Mouse (Mus musculus) urinary bladder, postnatal 4 days (tissue): ENCODE data around the gene Pomt2.
"Not testable (repeated sequence)": the region's sequence is repeated elsewhere in the genome, so short reads cannot be mapped to it uniquely, and the experiment has no call there.

Source experiments
- DNase-seq, 2 experiments: peaks; one replicate each; pipeline ENCODE4 v3.0.0; 2021 to 2022; ENCODE audit warnings: low spot score in 2 of 2

Pomt2 gene

DNA sequence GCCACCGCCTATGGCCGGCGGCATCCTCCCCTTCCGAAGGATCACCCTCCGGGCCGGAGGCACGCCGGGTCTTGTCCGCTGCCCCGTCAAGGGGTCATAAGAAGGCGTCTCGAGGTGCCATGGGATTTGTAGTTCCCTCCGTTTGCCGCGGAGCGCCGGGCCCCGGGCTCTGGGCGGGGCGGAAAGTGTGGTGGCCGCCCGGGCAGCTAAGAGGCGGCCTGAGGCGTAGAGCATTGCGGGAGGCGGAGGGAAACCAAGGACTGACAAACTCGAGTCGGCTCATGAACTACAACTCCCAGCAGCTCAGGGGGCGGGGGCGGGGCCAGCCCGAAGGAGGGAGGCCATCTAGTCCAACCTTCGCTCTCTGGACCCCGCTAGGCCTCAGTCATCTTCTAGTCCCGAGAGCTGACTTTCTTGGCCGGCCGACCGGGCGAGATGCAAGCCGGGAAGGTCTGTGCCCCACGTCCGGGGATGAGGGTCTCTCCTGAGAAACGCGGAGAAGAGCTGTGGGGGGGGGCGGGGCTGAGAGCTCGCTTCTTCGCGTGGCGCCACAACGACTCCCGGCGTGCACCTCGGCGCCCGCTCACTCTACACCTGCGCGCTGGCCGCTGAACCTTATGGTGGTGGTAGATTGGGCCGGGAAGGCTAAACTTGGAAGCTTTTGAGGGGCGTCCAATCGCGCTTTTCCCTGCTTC, at the start of gene Pomt2:
Pomt2 (minus strand) TSS at position 574 of the 695 bp plus-strand sequence.
- DNase-seq, result peak; percentile 92 to 95

DNA sequence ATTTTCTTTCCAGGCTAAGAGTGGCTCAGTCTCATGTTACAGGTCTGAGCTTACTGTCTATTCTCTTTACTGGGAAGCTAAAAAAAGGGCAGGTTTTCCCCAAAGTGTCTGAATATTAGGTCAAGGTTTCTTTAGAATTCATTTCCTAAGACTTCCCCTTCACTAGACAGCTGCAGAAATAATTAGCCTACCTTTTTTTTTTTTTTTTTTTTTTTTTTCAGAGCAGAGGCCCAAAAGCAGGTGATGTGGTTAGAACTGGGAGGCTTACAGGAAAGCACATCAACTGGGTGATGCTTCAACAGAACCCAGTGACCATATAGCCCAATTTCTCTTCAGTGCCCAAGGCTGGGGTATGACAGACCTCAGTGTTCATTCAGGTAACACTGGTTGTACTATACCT, 48.5 kb upstream of the Pomt2 start:
- DNase-seq, result no peak

DNA sequence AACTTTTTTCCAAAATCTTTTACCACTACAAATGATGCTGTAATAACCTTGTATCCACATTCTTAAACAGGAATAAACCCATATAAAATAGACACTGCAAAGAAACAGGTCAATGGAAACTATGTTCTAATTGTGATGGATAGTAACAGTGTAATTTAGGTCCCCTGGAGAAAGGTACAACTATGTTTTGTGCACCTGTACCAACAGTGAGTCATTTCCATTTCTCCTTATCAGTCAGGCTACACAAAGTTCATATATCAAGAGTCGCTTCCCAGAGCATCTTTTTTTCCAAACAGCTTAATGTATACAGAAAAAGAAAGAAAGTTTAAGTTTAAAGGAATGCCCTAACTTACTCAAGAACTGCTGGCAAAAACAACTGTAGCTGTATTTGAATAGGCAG, 47.3 kb upstream of the Pomt2 start:
- no peak for DNase-seq

DNA sequence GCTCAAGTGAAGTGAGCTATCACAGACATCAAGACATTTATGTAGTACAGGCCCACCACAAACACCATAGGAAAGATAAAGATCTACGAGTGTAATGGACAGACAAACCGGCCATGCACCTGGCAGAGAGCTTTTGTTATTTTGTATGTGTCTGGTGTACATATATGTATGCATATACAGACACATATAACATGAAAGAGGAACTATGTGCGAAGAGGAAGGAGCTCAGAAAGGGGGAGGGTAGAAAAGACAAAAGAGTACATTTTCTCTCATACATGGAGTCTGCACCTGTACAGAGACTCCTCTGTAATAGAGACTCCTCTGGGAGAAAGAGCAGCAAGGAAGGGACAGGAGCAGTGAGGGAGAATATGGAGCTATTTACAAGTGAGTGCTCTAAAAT, 45.2 kb upstream of the Pomt2 start:
- DNase-seq, result no peak

DNA sequence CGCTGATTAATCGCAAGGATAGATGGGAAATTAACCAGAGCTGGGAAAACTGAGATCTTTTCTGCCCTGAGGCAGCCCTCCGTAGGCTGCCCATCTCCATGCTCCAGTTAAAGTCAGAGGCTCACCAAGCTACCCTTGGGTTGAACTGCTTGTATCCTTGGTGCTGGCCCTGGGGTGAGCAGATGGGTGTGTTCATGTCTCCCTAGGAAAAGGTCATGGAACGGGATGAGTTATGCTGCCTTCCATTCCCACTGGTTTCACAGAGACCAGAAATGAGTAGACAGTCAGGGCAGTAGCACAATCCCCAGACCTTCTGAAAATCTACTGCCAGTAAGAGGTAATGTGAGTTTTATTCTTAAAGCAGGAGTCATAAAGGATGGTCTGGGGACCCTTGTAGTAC, 29.9 kb upstream of the Pomt2 start:
- no peak for DNase-seq

DNA sequence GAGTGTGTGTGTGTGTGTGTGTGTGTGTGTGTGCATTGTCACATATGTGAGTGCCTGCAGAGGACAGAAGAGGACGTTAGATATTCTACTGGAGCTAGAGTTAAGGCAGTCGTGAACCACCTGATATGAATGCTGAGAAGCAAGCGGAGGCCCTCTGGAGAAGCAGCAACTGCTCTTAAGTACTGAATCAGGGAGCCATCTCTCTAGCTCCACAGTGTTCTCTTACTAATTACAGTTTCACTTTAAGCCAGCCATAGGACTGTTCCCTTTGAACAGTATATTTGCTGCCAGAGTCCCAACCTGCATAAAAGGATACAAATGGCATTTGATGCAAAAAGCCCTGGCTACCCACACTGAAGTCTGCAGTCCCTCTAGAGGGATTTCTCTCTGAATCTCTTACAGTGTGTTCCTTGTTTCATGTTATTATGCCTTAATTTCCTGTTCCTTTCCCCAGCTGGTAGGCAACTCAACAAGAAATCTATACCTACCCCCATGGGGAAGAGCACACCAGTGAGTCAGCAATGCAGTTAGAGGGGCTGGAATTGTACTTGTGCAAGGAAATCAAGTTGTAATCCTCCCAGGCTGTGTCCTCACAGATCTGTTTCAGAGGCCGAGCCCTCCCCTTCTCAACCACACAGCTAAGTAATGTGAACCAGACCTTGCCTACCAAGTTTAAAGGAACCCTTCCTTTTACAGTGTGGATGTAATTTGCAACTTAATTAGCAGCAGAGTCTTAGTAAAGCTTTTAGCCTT, 27.6 kb upstream of the Pomt2 start:
- DNase-seq, result no peak

DNA sequence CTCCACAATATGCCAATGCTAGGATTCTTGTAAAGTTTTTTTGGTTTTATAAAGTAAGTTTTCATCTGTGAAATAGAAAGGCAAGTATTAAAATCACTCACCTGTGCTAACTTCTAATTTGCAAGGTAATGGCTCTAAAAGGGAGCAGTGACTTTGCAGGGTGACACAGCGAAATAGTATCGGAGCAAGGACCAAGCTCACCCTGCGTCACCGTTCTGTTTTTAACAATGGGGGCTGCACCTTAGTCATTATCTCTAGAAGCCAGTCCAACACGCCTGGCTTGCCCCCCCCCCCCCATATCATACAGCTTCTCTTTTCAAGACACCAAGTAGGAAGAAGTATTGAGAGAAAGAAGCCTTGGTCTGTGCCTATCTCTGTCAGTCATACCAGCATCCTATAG, 13.0 kb upstream of the Pomt2 start:
- DNase-seq, result no peak

DNA sequence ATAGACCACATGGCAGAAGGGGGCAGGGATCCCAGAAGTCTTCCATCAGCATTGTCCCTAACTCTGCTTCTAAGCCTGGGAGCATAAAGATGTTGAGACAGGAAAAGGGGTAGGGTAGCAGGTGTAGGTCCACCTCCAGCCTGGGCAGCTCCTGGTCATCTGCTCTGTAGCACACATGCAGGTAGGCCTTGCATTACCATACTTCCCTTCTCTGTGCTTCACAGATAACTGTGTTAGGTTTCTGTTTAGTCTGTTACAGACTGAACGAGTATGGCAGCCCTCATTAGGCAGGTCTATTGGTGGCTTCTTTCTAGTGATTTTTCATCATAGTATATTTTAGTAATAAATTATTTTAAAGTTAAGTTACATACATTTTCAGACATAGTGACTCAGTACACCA, 12.5 kb upstream of the Pomt2 start:
- DNase-seq, result no peak

DNA sequence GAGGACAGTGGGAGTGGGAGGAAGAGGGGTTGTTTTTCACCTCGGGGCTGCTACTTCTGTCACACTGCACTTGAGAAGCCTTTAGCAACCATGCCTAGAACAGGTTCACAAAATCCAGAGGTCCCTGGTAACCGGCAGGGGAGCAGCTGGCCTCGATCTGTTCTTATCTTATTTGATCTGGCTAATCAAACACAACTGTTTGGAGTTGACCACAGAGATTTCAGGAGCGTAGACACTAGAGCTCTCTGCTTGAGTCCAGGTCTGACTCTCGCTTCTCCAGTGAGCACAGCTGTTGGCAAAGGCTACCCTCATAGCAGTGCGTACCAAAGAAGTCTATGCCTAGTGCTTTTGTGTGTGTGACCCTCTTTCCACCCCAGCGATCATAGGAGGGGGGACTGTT, 10.3 kb upstream of the Pomt2 start:
- no peak for DNase-seq

DNA sequence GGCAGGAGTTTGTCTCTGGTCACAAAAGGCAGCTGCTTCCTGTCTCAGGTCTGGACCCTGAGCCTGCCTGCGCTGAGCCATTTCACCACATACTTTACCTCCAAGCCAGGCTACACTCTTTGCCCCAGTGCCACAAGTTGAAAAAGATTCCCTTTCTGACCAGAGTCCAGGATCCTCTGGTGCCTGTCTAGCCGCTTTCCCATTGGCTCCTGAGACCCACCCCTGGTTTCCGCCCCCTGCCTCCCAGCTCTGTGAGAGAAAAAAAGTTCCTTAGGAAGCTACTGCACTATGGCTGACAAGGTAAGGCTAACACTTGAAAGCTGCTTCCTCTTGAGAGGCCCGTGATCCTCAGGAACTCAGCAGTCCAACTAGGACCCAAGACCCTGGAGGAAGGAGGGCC, 9.6 kb upstream of the Pomt2 start:
- DNase-seq, result no peak

DNA sequence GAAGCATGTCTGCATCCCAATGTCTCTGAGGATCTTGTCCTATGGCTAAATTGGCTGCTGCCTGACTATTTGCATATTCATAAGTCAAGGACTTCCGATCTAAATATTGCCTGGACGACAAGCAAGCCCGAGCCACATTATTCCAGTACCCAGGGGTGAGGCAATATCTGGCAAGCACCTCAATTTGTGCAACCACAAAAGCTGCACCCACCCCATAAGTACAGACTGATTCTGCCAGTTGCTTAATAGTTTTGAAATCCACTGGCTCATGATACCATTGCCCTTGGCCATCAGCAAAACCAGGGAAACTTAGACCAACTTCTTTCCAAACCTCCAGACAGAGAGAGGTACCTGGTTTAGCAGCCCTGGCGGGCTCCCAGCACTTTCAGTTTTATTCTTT, 6.7 kb upstream of the Pomt2 start:
- not testable (repeated sequence) for DNase-seq

DNA sequence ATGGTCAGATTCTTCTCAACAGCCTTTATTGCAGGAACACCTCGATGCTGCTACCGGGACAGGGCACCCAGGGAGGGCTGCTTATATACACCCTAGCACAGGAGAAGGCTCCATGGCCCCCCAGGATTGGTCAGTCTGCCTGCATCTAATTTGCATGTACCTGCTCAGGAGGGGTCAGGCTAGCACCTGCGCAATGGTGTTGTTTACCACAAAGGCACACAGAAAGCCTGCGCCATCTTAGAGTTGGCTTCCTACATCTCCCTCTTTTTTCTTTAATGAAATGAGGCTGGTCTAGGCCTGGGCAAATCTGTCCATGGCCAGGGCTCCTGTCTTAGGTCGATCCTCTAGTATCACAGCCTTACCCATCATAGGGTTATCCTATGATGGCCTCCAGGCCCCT, 1.7 kb upstream of the Pomt2 start:
- DNase-seq, result no peak

DNA sequence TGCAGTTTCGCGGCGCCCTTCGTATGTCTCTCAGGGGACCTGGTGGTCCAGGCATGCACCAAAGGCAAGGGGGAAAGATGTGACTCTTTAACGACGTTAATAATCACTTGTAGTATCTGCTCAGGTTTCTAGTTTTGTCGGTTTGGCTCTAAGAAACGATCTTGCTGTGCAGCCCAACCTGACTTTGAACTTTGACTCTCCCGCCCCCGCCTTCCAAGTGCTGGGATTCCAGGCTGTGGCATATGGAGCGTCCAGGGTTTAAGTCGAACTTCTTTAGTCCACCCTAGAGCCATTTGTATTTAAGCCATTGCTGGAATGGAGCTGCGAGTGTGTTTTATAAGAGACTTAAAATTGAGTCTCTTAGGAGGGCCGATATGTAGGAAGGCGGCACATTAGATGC, 368 bp upstream of the Pomt2 start:
- no peak for DNase-seq

DNA sequence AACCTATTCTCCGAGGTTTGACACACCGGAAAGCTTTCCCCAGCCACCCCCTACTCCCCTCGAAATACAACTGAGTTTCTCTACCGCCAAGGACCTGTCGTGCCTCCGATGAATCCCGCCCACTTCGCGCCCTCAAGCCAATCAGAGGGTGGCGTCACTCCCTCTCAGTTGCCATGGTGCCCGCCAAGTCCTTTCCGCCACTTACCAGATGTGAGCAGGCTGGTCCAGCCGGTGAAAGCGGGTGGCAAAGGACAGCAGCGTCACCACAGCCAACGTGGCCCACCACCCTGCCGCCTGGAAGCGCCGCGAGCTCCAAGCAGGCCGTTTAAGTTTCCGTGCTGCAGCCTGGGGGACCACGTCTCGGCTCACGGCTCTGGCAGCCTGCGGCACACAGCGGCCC, 802 bp downstream of the Pomt2 start, which contains the start of gene Gstz1:
Gstz1 (plus strand) TSS at position 200 of the 400 bp plus-strand sequence.
- peak; percentile 79 to 88 for DNase-seq

DNA sequence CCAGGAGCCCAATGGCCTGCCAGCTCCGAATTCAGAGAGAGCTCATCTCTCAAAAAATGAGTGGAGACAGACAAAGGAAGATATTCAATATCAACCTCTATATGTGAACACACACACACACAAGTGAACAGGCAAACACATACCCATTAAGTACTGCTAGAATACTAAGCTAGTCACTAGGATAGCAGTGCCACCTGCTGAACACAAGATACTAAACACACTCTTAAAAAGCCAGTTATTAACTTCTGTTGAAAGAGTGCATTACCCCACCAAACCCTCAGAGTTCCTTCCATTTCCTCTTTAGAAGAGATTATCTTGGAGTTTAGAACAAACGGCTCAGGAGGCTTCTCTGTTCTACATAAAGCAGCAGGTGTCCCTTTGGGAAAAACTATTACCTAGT, 5.6 kb downstream of the Pomt2 start:
- DNase-seq, result no peak

DNA sequence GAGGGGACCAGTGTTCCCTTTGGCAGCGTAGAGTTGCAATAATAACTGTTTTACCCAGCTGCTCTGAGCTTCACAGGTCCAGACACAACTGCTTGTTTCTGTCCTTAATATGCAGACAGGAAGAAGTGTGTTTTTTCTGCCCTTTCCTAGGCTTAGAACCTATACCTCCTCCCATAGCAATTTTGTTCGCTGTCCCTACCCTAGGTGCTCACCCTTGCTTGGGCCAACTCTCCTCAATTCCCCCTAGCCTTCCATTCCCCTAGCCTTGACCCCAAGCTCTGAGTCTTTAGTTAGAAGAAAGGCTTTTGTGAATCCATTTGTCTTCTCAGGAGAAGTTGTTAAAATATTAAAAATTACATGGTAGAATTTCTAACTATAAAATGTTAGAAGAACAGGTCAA, 9.0 kb downstream of the Pomt2 start:
- no peak for DNase-seq

DNA sequence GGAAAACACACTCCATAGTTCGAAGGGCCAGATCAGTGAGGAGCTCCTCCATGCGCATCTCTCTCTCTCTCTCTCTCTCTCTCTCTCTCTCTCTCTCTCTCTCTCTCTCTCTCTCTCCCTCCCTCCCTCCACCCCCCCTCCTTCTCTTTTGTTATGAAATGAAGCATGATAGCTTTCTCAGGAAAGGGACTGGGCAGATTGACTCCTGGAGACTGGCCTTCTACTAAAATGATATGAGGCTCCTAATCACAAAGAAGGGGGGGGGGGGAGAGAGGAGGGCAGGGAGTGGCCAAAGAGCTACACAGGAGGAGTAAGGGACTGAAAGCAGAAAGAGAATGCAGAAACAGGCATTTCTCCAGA, 9.4 kb downstream of the Pomt2 start:
- no peak for DNase-seq

DNA sequence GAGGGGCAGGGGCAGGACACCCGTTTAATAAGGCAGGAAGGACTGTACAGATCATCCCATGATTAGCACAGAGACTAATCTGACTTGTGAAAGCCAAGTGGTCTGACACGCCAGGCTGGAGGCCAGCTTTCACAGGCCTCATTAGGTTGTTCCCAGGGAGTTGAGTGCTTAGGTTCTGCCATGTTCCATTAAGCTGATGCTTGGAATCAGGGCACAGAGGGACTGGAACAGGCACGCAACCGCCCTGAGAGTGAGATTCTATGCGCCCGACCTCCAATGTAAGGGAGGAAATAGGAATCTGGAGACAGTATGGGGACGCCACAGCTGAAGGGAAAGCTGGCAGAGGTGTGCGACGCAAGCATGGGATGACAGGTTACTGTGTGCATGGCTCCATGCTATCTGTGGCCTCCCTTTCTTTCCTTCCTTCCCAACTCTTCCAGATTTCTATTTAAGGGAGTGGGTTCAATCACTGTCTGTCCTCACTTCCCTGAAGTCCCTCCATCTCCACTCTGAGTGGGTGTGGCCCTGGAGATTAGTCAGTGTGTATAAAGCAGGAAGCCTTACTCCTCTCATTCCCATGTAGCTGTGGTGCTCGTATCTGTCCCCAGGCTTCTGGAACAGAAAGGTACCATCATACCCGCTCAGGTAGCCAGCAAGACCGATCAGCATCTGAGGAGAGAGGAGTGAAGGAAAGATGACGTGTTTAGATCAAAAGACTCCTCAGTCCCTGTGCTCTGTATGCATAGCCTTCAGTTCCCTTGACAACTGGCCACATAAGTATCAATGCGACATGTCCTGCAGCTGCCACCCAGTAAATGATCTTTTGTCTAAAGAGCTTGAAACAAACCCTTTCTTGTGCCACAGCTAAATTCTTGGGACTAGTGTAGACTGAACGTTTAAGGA, 10.1 kb downstream of the Pomt2 start:
- DNase-seq, result no peak

DNA sequence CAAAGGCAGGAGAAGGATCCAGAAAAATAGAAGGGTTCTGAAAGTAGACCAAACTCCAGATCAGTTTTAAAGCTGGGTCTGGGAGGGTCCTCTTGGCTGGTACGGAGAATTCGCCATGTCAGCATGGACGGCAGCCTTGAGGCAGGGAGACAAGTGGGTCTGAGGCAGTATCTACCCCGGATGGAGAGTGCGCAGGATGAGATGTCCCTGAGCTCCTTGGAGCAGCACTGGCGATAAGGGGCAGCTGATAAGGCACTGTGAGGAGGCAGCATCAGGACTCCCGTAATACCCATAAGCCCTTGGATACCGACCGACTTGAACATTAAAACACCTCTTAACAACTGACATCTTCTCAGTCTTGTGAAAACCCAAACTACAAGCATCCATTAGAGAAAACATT, 15.0 kb downstream of the Pomt2 start:
- no peak for DNase-seq

DNA sequence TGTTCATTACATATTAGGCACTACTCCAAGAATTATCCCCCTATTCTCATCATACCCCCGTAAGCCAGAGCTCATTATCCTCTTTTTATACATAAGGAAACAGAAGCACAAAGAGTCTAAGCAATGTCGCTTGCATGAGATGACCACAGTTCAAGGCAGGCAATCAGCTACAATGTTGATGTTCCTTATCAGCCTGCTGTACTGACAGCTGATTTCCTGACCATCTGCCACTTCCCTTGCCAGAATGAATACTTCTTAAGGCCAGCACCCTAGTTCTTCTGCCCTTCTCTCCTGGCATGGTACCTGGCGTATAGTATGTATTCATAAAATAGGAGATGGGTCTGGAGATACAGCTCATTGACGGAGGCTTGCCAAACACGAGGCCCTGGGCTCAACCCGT, 15.6 kb downstream of the Pomt2 start:
- no peak for DNase-seq

DNA sequence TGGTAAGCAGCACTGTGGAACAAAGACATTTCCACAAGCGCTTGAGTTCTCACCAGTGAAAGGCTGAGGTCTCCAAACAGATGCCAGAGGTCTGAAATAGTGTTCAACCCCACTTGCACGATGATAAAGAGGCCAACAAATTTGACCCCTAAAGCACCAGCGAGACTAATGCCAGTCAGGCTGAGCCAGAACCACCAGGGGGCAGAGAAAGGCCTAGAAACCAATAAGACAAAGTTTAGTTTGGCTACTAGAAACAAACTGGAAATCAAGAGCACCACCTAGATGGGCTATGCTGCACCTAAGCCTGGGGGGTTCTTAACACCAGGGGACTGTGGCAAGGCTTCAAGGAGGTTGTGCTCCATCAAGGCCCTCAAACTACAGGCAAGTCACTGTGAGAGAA, 16.1 kb downstream of the Pomt2 start:
- no peak for DNase-seq

DNA sequence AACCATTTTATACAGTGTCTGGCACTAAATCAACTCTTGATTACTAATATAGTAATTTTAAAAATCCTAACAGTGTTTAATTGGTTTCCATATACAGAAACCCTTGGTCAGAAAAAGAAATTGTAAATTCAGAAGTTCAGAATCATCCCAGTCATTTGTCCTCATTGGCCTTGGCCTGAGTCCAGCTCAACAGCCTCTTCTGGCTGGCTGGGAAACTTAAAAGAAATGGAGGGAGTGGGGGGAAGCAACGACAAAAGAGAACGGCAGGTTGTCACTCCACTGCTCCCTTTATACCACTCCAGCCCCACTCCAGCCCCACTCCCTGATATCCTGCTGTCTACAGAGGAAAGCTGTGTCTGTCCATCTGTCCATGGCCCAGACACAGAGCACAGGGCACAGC, 16.6 kb downstream of the Pomt2 start:
- DNase-seq, result no peak

DNA sequence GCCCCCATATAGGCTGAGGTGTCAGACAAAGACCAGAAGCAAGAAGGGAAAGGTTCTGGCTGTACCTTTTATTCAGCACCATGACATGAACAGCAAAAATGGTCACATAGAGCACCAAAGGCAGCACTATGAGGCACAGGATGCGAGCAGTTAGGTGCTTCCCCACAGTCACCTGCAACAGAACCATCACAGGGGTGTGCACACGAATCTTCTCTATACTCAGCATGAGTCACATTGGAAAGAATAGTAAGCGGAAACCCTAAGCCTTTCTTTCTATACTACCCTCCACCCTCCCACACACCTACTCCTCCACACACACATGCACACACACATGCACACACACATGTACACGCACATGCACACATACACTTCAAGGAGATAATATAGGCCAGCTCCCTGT, 17.5 kb downstream of the Pomt2 start:
- DNase-seq, result no peak
